Mouse (Mus musculus): ENCODE measurements around the gene Tbx1. TPM values are rescaled to one million over a fixed set of nuclear protein-coding genes. Genes with fewer than 3 reads are reported as not detected.
A peak's percentile ranks its signal among the peaks of the same experiment; 100 is the strongest.
"Not testable (repeated sequence)": the region's sequence is repeated elsewhere in the genome, so short reads cannot be mapped to it uniquely, and the experiment has no call there.

Tbx1 gene
- polyA plus RNA-seq, 1 experiment from 2014 or later = 7.4 TPM

DNA sequence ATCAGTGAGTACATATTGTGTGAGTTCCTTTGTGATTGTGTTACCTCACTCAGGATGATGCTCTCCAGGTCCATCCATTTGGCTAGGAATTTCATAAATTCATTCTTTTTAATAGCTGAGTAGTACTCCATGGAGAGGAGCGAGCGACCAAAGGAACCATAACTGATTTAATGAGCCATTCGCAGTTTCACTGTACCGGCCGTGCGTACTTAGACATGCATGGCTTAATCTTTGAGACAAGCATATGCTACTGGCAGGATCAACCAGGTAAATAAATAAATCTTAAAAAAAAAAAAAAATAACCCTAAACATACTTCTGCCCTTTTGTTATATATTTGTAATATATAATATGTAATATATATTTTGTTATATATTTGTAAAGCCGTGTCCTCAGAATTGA lies 57.4 kb downstream of the Tbx1 start:
- not testable (repeated sequence) for H3K4me2 ChIP-seq (replicated peaks; ENCODE audit: low read depth, low read length); H3K36me3 ChIP-seq (ENCODE audit: control insufficient read depth, insufficient read depth, low read length); H3K9ac ChIP-seq (ENCODE audit: low read depth, low read length); H3K9me3 ChIP-seq (ENCODE audit: control insufficient read depth, low read length); H3K27ac ChIP-seq (ENCODE audit: low read depth, low read length); H3K4me1 ChIP-seq (replicated peaks; ENCODE audit: control insufficient read depth, insufficient read depth, low read length); H3K27me3 ChIP-seq (ENCODE audit: control insufficient read depth, insufficient read depth, low read length); H3K4me3 ChIP-seq (ENCODE audit: low read depth, low read length); DNase-seq (ENCODE audit: low spot score)
- peak; percentile 93 for ATAC-seq (ENCODE audit: low FRiP score)
- 95% methylated on average over 7 of the region's 7 CpGs for WGBS

Other genes with a start within 250 kb of the Tbx1 start
- gene Tango2, start 242.6 kb downstream of the Tbx1 start, polyA plus RNA-seq (2014; fragmentation: Nextera tagmentation; extraction: Ambion mirVana) = 51.3 and 54.0 TPM in 2 replicates
- 59.2 and 62.0 TPM in 2 replicates for gene Arvcf, start 242.5 kb downstream of the Tbx1 start, polyA plus RNA-seq (2014; fragmentation: Nextera tagmentation; extraction: Ambion mirVana)
- gene Txnrd2, start 164.3 kb downstream of the Tbx1 start, polyA plus RNA-seq (2014; fragmentation: Nextera tagmentation; extraction: Ambion mirVana) = 22.2 and 23.8 TPM in 2 replicates
- gene Comt, start 163.8 kb downstream of the Tbx1 start, polyA plus RNA-seq (2014; fragmentation: Nextera tagmentation; extraction: Ambion mirVana) = 49.6 and 53.9 TPM in 2 replicates
- 13.0 and 14.9 TPM in 2 replicates for gene Gnb1l, start 92.0 kb downstream of the Tbx1 start, polyA plus RNA-seq (2014; fragmentation: Nextera tagmentation; extraction: Ambion mirVana)
- gene Rtl10, start 91.8 kb downstream of the Tbx1 start, polyA plus RNA-seq (2014; fragmentation: Nextera tagmentation; extraction: Ambion mirVana) = 1.8 and 3.0 TPM in 2 replicates
- gene Gp1bb, start 31.7 kb upstream of the Tbx1 start, polyA plus RNA-seq (2014; fragmentation: Nextera tagmentation; extraction: Ambion mirVana) = 8.9 and 9.5 TPM in 2 replicates
- 3.9 and 6.0 TPM in 2 replicates for gene Gm49601, start 35.8 kb upstream of the Tbx1 start, polyA plus RNA-seq (2014; fragmentation: Nextera tagmentation; extraction: Ambion mirVana)
- gene Sept5, start 39.3 kb upstream of the Tbx1 start, polyA plus RNA-seq (2014; fragmentation: Nextera tagmentation; extraction: Ambion mirVana) = 63.4 and 64.4 TPM in 2 replicates
- 25.2 and 31.3 TPM in 2 replicates for gene Cldn5, start 186.2 kb upstream of the Tbx1 start, polyA plus RNA-seq (2014; fragmentation: Nextera tagmentation; extraction: Ambion mirVana)
- gene Ufd1, start 221.1 kb upstream of the Tbx1 start, polyA plus RNA-seq (2014; fragmentation: Nextera tagmentation; extraction: Ambion mirVana) = 89.0 and 96.1 TPM in 2 replicates
- 50.8 and 54.8 TPM in 2 replicates for gene Cdc45, start 221.3 kb upstream of the Tbx1 start, polyA plus RNA-seq (2014; fragmentation: Nextera tagmentation; extraction: Ambion mirVana)
- 19.8 and 25.6 TPM in 2 replicates for gene 2510002D24Rik, start 245.9 kb upstream of the Tbx1 start, polyA plus RNA-seq (2014; fragmentation: Nextera tagmentation; extraction: Ambion mirVana)
- gene Gm28539, start 245.9 kb upstream of the Tbx1 start, polyA plus RNA-seq (2014; fragmentation: Nextera tagmentation; extraction: Ambion mirVana) = not detected in 2 replicates

All from hindbrain, embryonic 11.5 days (tissue).